Mouse (Mus musculus): ENCODE measurements around the gene Lypd5. TPM values are rescaled to one million over a fixed set of nuclear protein-coding genes. Genes with fewer than 3 reads are reported as not detected.

Gene Lypd5
- polyA plus RNA-seq, 1 experiment, result not detected

GRCm38 (mm10) chr7:24382730-24383372 is 33.9 kb downstream of the Lypd5 start:
- TF ChIP-seq CTCF (conservative IDR thresholded peaks at IDR 0.05; ENCODE audit: insufficient read depth, insufficient read length, low read depth, low read length), result no peak
- Histone ChIP-seq H3K36me3 (ENCODE audit: control insufficient read depth, insufficient read depth, low read length) (no peaks in the 10 kb centered on the region), H3K27me3 (replicated peaks; ENCODE audit: control insufficient read depth, insufficient read depth, low read length) (no peaks in the 10 kb centered on the region), H3K4me3 (ENCODE audit: insufficient read depth, low read depth, low read length) (no peak overlapping the region), H3K27ac (ENCODE audit: insufficient read depth, low read depth, low read length) (no peak overlapping the region), H3K4me1 (ENCODE audit: control insufficient read depth, insufficient read depth, low read length) (no peaks in the 10 kb centered on the region)
- WGBS, result 76% methylated on average over 16 of the region's 16 CpGs
- DNase-seq, result no peak

- H3K27me3 ChIP-seq (replicated peaks; ENCODE audit: control insufficient read depth, insufficient read depth, low read length), result no peaks in the 10 kb centered on the region
- H3K27ac ChIP-seq (ENCODE audit: insufficient read depth, low read depth, low read length), result no peak overlapping the region
- 56% methylated on average over 6 of the region's 6 CpGs for WGBS
Measured at GRCm38 (mm10) chr7:24384070-24384469, 35.1 kb downstream of the Lypd5 start.

GRCm38 (mm10) chr7:24384827-24385226 is 35.8 kb downstream of the Lypd5 start:
- H3K36me3 ChIP-seq (ENCODE audit: control insufficient read depth, insufficient read depth, low read length), result no peaks in the 10 kb centered on the region
- DNase-seq, result peak; percentile 57
- H3K27me3 ChIP-seq (replicated peaks; ENCODE audit: control insufficient read depth, insufficient read depth, low read length), result no peaks in the 10 kb centered on the region
- no peak overlapping the region for H3K4me3 ChIP-seq (ENCODE audit: insufficient read depth, low read depth, low read length)
- WGBS, result 6% methylated on average over 11 of the region's 11 CpGs
- H3K4me1 ChIP-seq (ENCODE audit: control insufficient read depth, insufficient read depth, low read length), result no peaks in the 10 kb centered on the region
- TF ChIP-seq CTCF (conservative IDR thresholded peaks at IDR 0.05; ENCODE audit: insufficient read depth, insufficient read length, low read depth, low read length) (peak; percentile 78), POLR2A (IDR thresholded peaks at IDR 0.05; ENCODE audit: low read depth, low read length) (no peak)
- H3K27ac ChIP-seq (ENCODE audit: insufficient read depth, low read depth, low read length), result no peak overlapping the region

More at GRCm38 (mm10) chr7:24384070-24384469, 35.1 kb downstream of the Lypd5 start:
- TF ChIP-seq CTCF (conservative IDR thresholded peaks at IDR 0.05; ENCODE audit: insufficient read depth, insufficient read length, low read depth, low read length) (no peak), POLR2A (IDR thresholded peaks at IDR 0.05; ENCODE audit: low read depth, low read length) (no peak)
- no peaks in the 10 kb centered on the region for H3K36me3 ChIP-seq (ENCODE audit: control insufficient read depth, insufficient read depth, low read length)
- no peak for DNase-seq
- no peaks in the 10 kb centered on the region for H3K4me1 ChIP-seq (ENCODE audit: control insufficient read depth, insufficient read depth, low read length)
- H3K4me3 ChIP-seq (ENCODE audit: insufficient read depth, low read depth, low read length), result no peak overlapping the region

- Histone ChIP-seq H3K36me3 (ENCODE audit: control insufficient read depth, insufficient read depth, low read length) (no peaks in the 10 kb centered on the region), H3K4me3 (ENCODE audit: insufficient read depth, low read depth, low read length) (no peak overlapping the region), H3K27me3 (replicated peaks; ENCODE audit: control insufficient read depth, insufficient read depth, low read length) (no peaks in the 10 kb centered on the region), H3K27ac (ENCODE audit: insufficient read depth, low read depth, low read length) (no peak overlapping the region), H3K4me1 (ENCODE audit: control insufficient read depth, insufficient read depth, low read length) (no peaks in the 10 kb centered on the region)
- WGBS, result 76% methylated on average over 10 of the region's 10 CpGs
- peak; percentile 16 for DNase-seq
- TF ChIP-seq POLR2A (IDR thresholded peaks at IDR 0.05; ENCODE audit: low read depth, low read length) (no peak), CTCF (conservative IDR thresholded peaks at IDR 0.05; ENCODE audit: insufficient read depth, insufficient read length, low read depth, low read length) (no peak)
Measured at GRCm38 (mm10) chr7:24387059-24387556, 38.1 kb downstream of the Lypd5 start.

- no peak overlapping the region for H3K4me3 ChIP-seq (ENCODE audit: insufficient read depth, low read depth, low read length)
- WGBS, result 46% methylated on average over 13 of the region's 13 CpGs
- no peak overlapping the region for H3K27ac ChIP-seq (ENCODE audit: insufficient read depth, low read depth, low read length)
- no peaks in the 10 kb centered on the region for H3K27me3 ChIP-seq (replicated peaks; ENCODE audit: control insufficient read depth, insufficient read depth, low read length)
- H3K4me1 ChIP-seq (ENCODE audit: control insufficient read depth, insufficient read depth, low read length), result no peaks in the 10 kb centered on the region
- no peak for TF ChIP-seq POLR2A (IDR thresholded peaks at IDR 0.05; ENCODE audit: low read depth, low read length)
- TF ChIP-seq CTCF (conservative IDR thresholded peaks at IDR 0.05; ENCODE audit: insufficient read depth, insufficient read length, low read depth, low read length), result no peak
- no peaks in the 10 kb centered on the region for H3K36me3 ChIP-seq (ENCODE audit: control insufficient read depth, insufficient read depth, low read length)
- DNase-seq, result no peak
Measured at GRCm38 (mm10) chr7:24389516-24390187, 40.7 kb downstream of the Lypd5 start.

- Histone ChIP-seq H3K27me3 (replicated peaks; ENCODE audit: control insufficient read depth, insufficient read depth, low read length) (no peaks in the 10 kb centered on the region), H3K27ac (ENCODE audit: insufficient read depth, low read depth, low read length) (no peak overlapping the region), H3K4me1 (ENCODE audit: control insufficient read depth, insufficient read depth, low read length) (no peaks in the 10 kb centered on the region), H3K36me3 (ENCODE audit: control insufficient read depth, insufficient read depth, low read length) (no peaks in the 10 kb centered on the region), H3K4me3 (ENCODE audit: insufficient read depth, low read depth, low read length) (no peak overlapping the region)
- no peak for DNase-seq
- 58% methylated on average over 7 of the region's 7 CpGs for WGBS
- TF ChIP-seq POLR2A (IDR thresholded peaks at IDR 0.05; ENCODE audit: low read depth, low read length), result no peak
- no peak for TF ChIP-seq CTCF (conservative IDR thresholded peaks at IDR 0.05; ENCODE audit: insufficient read depth, insufficient read length, low read depth, low read length)
Measured at GRCm38 (mm10) chr7:24390512-24390911, 41.5 kb downstream of the Lypd5 start.

GRCm38 (mm10) chr7:24391077-24391476 is 42.1 kb downstream of the Lypd5 start:
- Histone ChIP-seq H3K4me3 (ENCODE audit: insufficient read depth, low read depth, low read length) (no peak overlapping the region), H3K36me3 (ENCODE audit: control insufficient read depth, insufficient read depth, low read length) (no peaks in the 10 kb centered on the region), H3K4me1 (ENCODE audit: control insufficient read depth, insufficient read depth, low read length) (no peaks in the 10 kb centered on the region), H3K27ac (ENCODE audit: insufficient read depth, low read depth, low read length) (no peak overlapping the region), H3K27me3 (replicated peaks; ENCODE audit: control insufficient read depth, insufficient read depth, low read length) (no peaks in the 10 kb centered on the region)
- WGBS, result 9% methylated on average over 5 of the region's 5 CpGs
- TF ChIP-seq POLR2A (IDR thresholded peaks at IDR 0.05; ENCODE audit: low read depth, low read length), result no peak
- TF ChIP-seq CTCF (conservative IDR thresholded peaks at IDR 0.05; ENCODE audit: insufficient read depth, insufficient read length, low read depth, low read length), result no peak
- DNase-seq, result peak; percentile 28

Measured in kidney, adult 2 months (tissue).